Mouse (Mus musculus) olfactory bulb, adult 2 months (tissue): ENCODE measurements at regions not wholly inside any gene's neighbourhood (a gene's known extent, or its start where the extent isn't known, plus 50 kb on each side); places are given as distances from the start of the nearest gene placed in this dataset.

Experiments used
- H3K27ac ChIP-seq: fragments of 200-500 bp; 2 replicates; pipeline ENCODE4 v1.5.1; 2012; ENCODE audit warnings: low read depth, low read length; ENCODE audit not compliant: insufficient read depth
- H3K4me1 ChIP-seq: fragments of 200-500 bp; 2 replicates; pipeline ENCODE4 v1.6.1; 2012; ENCODE audit warnings: low read length; ENCODE audit not compliant: control insufficient read depth, insufficient read depth
- H3K4me3 ChIP-seq: fragments of 200-500 bp; 2 replicates; pipeline ENCODE4 v1.5.1; 2012; ENCODE audit warnings: mild to moderate bottlenecking, low read depth, low read length, moderate library complexity; ENCODE audit not compliant: insufficient read depth
- CTCF ChIP-seq: fragments of 200-500 bp; IDR thresholded peaks from 2 replicates; pipeline ENCODE4 v1.5.1; 2012; ENCODE audit warnings: low read depth, mild to moderate bottlenecking, low read length, moderate library complexity; ENCODE audit not compliant: insufficient read depth
- POLR2A ChIP-seq: fragments of 200-500 bp; IDR thresholded peaks from 2 replicates; pipeline ENCODE4 v1.6.1; 2012; ENCODE audit warnings: mild to moderate bottlenecking, low read depth, low read length, moderate library complexity; ENCODE audit not compliant: insufficient read depth
- WGBS: fragments of 180-500 bp; shearing (Covaris S2); methylation state at CpG from one replicate; pipeline ENCODE4 v1.1.7; 2018; 5-methylcytosine and 5-hydroxymethylcytosine counted together

DNA sequence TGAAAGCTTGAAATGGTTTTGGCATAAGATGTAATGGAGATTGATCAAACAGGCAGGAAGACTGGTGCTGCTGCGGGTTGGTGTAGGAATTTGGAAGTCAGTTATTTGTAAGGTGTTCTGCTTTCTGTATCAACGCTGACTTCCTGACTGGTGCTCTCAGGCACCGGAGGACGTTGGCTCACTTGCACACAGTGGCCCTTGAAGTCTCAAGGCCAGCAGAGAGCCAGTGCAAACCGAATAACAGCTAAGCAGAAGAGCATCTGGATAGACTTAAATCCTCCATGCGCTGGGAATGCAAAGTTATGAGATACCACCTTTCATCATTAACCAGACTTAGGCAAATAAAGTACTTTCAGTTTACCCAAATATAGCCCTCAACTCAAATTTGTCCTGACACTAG, 388.2 kb downstream of the Adamts20 start:
- WGBS = 91% methylated on average over 6 of the region's 6 CpGs
- Histone ChIP-seq H3K4me1 (0 out of 2 replicates have a peak, but pooled peaks cover 2% of the 10 kb centered on the region), H3K4me3 (no peak overlapping the region), H3K27ac (no peak overlapping the region)
- TF ChIP-seq POLR2A = no peak
- no peak for TF ChIP-seq CTCF

DNA sequence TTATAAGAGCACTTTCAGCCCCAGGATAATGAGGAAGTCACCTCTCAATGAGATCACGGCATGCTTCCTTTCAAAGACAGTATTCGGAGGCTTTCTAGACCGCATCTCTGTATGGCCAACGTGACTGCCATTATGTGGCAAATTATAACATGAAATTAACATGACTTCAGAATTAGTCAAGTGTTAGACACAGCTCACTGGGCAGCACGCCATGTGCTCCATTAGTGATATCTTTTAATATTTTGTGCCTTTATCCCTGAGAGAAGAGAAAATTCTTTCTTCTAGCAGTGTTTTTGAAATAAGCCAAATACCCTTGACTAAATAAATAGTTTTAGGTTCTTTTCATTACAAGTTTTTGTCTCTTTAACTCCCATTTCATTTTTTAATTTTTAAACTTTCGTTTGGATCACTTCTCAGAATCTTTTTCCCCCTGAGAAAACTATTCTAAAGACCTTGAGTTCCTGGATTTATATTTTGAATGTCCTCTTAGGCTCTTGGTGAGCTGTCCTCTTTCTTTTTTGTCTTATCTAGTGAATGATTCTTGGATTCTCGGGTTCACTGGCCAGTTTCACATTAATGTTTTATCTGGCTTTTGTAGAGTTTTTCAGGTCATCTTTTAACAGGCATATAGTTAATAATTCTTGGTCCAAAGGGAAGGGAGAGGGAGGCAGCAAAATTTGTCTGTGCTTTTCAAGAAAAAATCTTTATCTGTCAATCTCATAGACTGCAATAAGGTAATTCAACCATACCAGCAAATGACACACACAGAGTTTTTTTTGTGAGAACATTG, 390.9 kb downstream of the Adamts20 start:
- Histone ChIP-seq H3K4me1 (0 out of 2 replicates have a peak, but pooled peaks cover 2% of the 10 kb centered on the region), H3K4me3 (no peak overlapping the region), H3K27ac (no peak overlapping the region)
- WGBS = 52% methylated on average over 7 of the region's 7 CpGs
- TF ChIP-seq CTCF (no peak), POLR2A (no peak)

DNA sequence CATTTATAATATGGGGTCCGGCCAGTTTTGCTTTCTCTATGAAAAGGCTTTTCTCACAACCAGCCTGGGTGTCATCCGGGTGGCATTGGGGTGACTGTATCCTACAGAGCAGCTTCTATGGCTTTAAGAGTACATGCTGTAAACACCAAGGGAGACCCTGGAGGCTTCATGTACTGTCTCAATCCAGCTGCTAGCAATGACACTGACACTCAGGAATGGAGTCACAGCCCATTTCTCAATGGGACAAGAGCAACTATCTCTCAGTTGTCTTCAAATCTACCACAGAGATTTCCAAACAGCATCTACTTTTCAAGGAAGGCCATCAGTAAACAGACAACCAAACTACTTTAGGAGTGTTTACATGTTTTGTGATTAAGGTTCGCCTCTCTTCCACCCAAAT, 397.5 kb downstream of the Adamts20 start:
- Histone ChIP-seq H3K4me1 (no peaks in the 10 kb centered on the region), H3K4me3 (no peak overlapping the region), H3K27ac (no peak overlapping the region)
- TF ChIP-seq POLR2A (no peak), CTCF (no peak)
- 95% methylated on average over 3 of the region's 3 CpGs for WGBS

DNA sequence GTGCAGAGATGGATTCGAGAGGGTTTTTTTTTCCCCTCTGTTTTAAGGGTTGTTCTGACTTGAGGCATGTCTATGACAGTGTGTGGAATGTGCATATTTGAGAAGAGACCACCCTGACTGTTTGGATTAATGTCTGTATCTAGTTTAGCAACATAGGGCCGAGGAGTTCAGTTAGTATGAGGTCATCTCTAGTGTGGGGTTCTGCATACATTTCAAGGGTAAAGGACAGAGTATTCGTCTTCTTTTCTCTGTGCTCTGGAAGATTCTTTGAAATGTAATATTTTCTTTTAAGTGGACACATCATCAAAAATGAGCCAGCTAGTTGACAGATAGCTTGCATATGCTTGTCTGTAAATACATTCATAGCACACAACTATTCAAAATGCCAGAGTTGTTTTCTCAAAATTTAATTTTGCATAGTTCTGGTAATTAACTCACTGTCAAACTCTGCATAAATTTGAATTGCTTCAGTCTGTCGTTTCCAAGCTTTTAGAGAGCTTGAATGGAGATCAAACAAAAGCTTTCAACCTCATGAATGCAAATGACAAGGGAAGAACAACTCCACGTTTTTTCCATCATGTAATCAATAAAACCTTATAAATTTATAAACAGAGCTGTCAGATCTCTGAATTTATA, 415.5 kb downstream of the Adamts20 start:
- TF ChIP-seq POLR2A (no peak), CTCF (no peak)
- Histone ChIP-seq H3K4me3 (no peak overlapping the region), H3K27ac (no peak overlapping the region), H3K4me1 (peaks cover 3% of the 10 kb centered on the region; the same call in 1 of the 2 replicates)
- 53% methylated on average over 5 of the region's 5 CpGs for WGBS

DNA sequence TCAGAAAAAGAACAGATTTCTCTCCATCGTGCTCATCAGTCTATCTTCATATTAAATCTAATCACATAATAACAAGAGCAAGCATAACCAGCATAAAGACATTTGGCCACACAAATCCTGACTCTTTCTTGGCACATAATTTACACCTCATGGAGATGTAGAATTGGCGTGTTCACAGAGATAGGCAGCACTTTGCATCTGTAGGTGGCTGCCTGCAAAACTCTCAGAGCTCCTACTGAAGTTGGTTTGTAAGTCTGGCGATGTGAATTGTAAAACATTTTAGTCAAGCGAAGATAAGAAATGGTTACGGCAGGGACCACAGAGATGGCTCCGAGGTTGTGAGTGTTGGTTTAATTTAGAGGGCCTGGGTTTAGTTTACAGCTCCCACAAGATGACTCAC, 419.0 kb downstream of the Adamts20 start:
- TF ChIP-seq POLR2A (no peak), CTCF (no peak)
- Histone ChIP-seq H3K27ac (no peak overlapping the region), H3K4me3 (no peak overlapping the region), H3K4me1 (peaks cover 3% of the 10 kb centered on the region; the same call in 1 of the 2 replicates)
- 94% methylated on average over 6 of the region's 6 CpGs for WGBS

DNA sequence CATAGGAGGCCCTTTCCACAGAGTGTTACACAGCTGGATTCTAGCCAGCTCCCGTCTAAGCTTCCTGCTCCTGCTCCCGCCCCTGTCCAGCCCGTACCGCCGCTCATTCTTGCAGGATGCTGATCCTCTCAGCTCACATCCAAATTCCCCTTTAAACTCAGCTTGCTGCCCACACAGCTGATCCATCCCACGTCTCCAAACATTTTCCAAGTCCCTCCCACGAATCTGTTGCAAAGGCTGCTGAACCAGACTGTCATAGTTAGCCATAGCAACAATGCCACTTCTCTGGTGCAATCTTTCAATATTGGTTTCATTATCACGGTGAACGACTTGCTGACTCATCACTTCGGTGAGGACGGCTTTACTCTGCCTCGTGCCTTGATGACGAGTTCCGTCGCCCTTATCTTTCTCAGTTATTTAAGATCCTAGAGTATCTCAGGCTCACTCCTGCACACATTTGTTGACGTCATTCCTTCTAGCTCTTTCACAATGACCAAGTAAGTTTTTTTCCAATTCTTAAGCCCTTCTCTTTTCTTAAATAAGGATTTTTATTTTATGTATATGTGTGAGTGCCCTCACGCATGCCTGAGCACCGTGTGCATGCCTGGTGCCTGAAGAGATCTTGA, 420.0 kb downstream of the Adamts20 start:
- Histone ChIP-seq H3K27ac (no peak overlapping the region), H3K4me1 (peaks cover 3% of the 10 kb centered on the region; the same call in 1 of the 2 replicates), H3K4me3 (0 out of 2 replicates have a peak overlapping the region, but pooled peaks have one; percentile 9)
- 52% methylated on average over 18 of the region's 18 CpGs for WGBS
- TF ChIP-seq POLR2A (no peak), CTCF (no peak)

DNA sequence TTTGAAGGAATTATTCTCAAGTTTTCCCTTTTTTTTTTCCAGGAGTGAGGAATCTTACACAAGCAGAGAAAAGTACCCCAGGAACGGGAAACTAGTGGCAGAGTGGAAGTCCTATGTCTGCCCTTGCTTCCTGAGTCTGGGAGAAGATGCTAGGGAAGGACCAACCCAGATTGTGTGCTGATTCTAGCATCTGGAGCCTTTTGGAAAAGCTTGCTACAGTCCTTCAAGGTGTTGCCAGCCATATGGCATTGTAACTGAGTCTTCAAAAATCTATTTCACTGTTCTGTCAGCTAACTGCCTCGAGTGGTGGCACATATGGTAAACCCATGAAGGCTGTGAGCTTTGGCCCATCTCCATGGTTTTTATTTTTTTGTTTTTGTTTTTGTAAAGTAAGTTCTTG, 432.3 kb downstream of the Adamts20 start:
- TF ChIP-seq POLR2A = no peak
- no peak for TF ChIP-seq CTCF
- Histone ChIP-seq H3K27ac (no peak overlapping the region), H3K4me3 (no peak overlapping the region), H3K4me1 (no peaks in the 10 kb centered on the region)
- 78% methylated on average over 2 of the region's 2 CpGs for WGBS

DNA sequence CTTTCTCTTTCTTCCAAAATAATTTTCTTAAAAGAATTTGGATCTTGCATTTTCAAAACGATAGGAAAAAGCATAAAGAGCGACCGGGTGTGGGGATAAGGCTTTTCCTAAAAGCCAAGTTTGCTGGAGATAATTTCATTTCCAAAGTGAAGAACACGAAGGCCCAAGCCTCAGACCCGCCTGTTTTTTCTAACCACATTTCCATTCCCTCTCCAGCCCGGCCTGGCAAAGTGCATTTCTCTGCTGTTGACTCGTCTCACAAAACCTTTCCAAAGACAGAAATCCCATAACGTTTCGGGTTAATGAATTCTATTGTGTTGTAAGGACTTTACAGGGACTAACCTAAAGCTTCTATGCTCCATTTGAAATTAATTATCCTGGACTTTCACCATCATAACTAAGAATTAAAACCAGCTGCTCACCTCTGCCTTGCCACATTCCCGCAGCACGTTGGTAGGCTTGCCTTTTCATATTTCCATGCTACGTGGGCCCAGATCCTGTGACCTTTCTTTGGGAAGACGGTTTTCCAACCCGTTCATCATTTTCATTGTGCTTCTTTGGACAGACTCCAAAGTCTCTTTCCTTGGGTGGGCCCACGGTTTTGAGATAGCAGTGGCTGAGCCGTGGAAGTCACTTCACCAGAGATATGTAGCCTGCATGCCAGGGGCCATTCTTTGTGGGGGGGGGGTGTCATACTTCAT, 430.5 kb upstream of the Prickle1 start:
- H3K4me1 ChIP-seq = 0 out of 2 replicates have a peak, but pooled peaks cover 3% of the 10 kb centered on the region
- 74% methylated on average over 16 of the region's 16 CpGs for WGBS
- no peak overlapping the region for H3K27ac ChIP-seq
- no peak overlapping the region for H3K4me3 ChIP-seq
- TF ChIP-seq CTCF (no peak), POLR2A (no peak)
